Mouse (Mus musculus) neural tube, embryonic 10.5 days (tissue): Measurements from ENCODE around the gene Ffar3.

Experiments
- DNase-seq: peaks from one replicate; pipeline ENCODE4 v3.0.0-alpha.2; 2017; ENCODE audit warnings: low spot score; ENCODE audit errors: extremely low spot score

Ffar3 gene

GRCm38 (mm10) chr7:30856078-30856477 lies at the start of gene Ffar3:
Gene Ffar3 (minus strand): TSS chr7:30856178.
- DNase-seq = no peak

- no peak for DNase-seq
These were observed 48.1 kb upstream of the Ffar3 start for GRCm38 (mm10) chr7:30904042-30904441.

GRCm38 (mm10) chr7:30895217-30895616 lies 39.2 kb upstream of the Ffar3 start:
- no peak for DNase-seq

GRCm38 (mm10) chr7:30892515-30892914 lies 36.5 kb upstream of the Ffar3 start:
- no peak for DNase-seq

GRCm38 (mm10) chr7:30891746-30892145 lies 35.8 kb upstream of the Ffar3 start:
- no peak for DNase-seq

GRCm38 (mm10) chr7:30890681-30891080 lies 34.7 kb upstream of the Ffar3 start:
- no peak for DNase-seq

GRCm38 (mm10) chr7:30888786-30889185 lies 32.8 kb upstream of the Ffar3 start:
- DNase-seq = no peak

- no peak for DNase-seq
These were observed 31.7 kb upstream of the Ffar3 start for GRCm38 (mm10) chr7:30887568-30888188.

- no peak for DNase-seq
These were observed 30.9 kb upstream of the Ffar3 start for GRCm38 (mm10) chr7:30886852-30887251.

GRCm38 (mm10) chr7:30884047-30884446 lies 28.1 kb upstream of the Ffar3 start:
- no peak for DNase-seq

GRCm38 (mm10) chr7:30881367-30881766 lies 25.4 kb upstream of the Ffar3 start:
- no peak for DNase-seq

- DNase-seq = no peak
These were observed 24.2 kb upstream of the Ffar3 start, which contains the start of gene Cd22 for GRCm38 (mm10) chr7:30880176-30880575. Gene Cd22 (minus strand): TSS chr7:30880342.

GRCm38 (mm10) chr7:30878950-30879349 lies 23.0 kb upstream of the Ffar3 start:
- DNase-seq = no peak

- DNase-seq = peak; percentile 59
These were observed 17.1 kb upstream of the Ffar3 start for GRCm38 (mm10) chr7:30873083-30873482.

- no peak for DNase-seq
These were observed 7.4 kb upstream of the Ffar3 start for GRCm38 (mm10) chr7:30863386-30863785.

- no peak for DNase-seq
These were observed 5.5 kb upstream of the Ffar3 start, which contains the start of gene Ffar1 for GRCm38 (mm10) chr7:30861464-30861863. Gene Ffar1 (minus strand): TSS chr7:30861564.

- peak; percentile 72 for DNase-seq
These were observed 3.8 kb upstream of the Ffar3 start for GRCm38 (mm10) chr7:30859635-30860402.

- DNase-seq = peak; percentile 67
These were observed 3.3 kb upstream of the Ffar3 start for GRCm38 (mm10) chr7:30859290-30859634.

GRCm38 (mm10) chr7:30857746-30858145 lies 1.8 kb upstream of the Ffar3 start:
- no peak for DNase-seq

- no peak for DNase-seq
These were observed 4.6 kb downstream of the Ffar3 start for GRCm38 (mm10) chr7:30851421-30851820.

GRCm38 (mm10) chr7:30847934-30848333 lies 8.0 kb downstream of the Ffar3 start:
- DNase-seq = no peak

- no peak for DNase-seq
These were observed 8.6 kb downstream of the Ffar3 start for GRCm38 (mm10) chr7:30847386-30847785.

GRCm38 (mm10) chr7:30846505-30847053 lies 9.4 kb downstream of the Ffar3 start:
- no peak for DNase-seq
